Mouse (Mus musculus) ES-Bruce4 (cell line): ENCODE data around the gene Nkx6-1.

Experiments used
- CTCF ChIP-seq: IDR thresholded peaks from one replicate; pipeline ENCODE4 v1.8.1; 2011; ENCODE audit warnings: low read depth, low read length
- EP300 ChIP-seq: IDR thresholded peaks from 2 replicates; pipeline ENCODE4 v1.6.1; 2011; ENCODE audit warnings: low read depth, low read length; ENCODE audit not compliant: insufficient read depth
- POLR2A ChIP-seq: IDR thresholded peaks from one replicate; pipeline ENCODE4 v1.8.1; 2011; ENCODE audit warnings: low read length; ENCODE audit not compliant: insufficient read depth

- TF ChIP-seq CTCF (peak; percentile 15), POLR2A (no peak), EP300 (no peak)
Observed at GRCm38 (mm10) chr5:101700607-101701006, 35.8 kb upstream of the Nkx6-1 start.
